Mouse (Mus musculus): ENCODE data around the gene Dgkz.
A peak's percentile ranks its signal among the peaks of the same experiment; 100 is the strongest.

- peak; percentile 70 for TF ChIP-seq CTCF (IDR thresholded peaks at IDR 0.05; ENCODE audit: insufficient read depth, low read length)
- TF ChIP-seq POLR2A (IDR thresholded peaks at IDR 0.05; ENCODE audit: borderline replicate concordance, extremely low read depth, low read depth, low read length) = no peak
Observed at GRCm38 (mm10) chr2:91986071-91986470, 10.4 kb upstream of the Dgkz start.
